Mouse (Mus musculus): ENCODE measurements around the gene Ptprk.

The Ptprk gene

DNA sequence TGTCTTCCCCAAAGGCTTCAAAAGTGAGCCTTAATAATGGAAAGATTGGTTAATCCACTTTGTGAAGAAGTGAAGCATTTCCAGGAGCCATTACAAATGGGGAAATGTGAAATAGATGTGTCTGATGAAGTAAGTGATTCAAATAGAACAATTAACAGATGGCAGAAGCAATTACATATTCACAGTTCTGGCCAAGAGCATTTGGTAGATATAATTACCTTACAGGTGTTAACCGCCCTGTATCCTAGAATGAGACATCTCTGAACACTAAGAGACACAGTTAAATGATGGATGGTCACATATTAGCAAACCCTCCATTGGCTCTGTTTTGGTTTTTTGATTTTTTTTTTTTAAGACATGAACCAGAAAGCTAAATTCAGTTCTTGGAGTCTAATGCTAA is 361.5 kb downstream of the Ptprk start:
- no peak for DNase-seq

DNA sequence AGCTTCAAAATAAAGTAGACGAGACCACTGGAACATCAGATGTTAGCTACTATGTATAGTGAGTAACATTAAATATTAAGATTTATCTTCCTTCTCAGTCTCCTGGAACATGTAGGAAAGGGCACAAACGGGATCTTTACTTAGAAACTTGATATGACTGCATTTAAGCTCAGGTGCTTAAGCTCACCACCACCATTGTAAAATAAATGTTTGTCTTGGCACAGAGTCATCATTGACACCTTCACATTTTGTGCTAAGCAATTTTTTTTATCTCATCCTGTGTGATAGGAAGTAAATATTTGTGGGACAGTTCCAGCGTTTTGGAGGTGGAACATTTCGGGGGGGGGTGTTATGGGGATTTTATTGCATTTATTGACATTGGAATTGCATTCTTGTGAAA is 375.2 kb downstream of the Ptprk start:
- DNase-seq: no peak

DNA sequence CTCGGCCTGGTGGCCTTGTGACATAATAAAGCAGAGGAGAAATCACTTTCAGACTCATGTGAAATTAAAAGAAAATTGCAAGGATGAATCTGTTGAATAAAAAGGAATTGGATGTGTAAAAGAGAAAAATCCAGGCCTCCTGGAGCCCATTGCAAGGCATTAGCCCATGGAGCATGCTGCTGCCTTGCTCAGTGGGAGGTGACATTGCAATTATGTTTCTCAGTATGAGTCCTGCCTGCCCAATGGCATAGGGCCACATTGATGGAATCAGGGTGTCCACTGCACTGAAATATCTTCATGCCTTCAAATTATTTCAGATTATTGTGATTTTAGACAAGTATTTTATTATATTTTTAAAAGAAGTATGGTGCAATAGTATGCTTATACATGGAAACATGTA is 376.0 kb downstream of the Ptprk start:
- no peak for DNase-seq

DNA sequence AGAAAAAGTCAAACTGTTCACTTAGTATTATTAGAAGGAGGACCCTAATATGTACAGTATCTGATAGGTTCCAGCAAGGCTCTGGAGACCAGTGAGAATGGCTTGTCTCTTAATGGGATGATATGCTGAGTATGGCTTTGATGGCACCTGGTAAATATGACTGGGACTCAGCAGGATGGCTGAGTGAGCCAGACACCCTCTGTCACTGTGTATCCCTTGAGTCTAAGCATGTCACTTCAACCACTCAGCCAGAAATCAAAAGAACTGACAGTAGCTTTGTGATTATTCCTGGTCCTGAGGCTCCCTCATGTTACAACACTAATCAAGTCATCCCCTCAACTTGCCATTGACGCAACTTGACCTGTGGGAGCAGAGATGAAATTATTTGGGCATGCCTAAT is 383.4 kb downstream of the Ptprk start:
- no peak for DNase-seq

DNA sequence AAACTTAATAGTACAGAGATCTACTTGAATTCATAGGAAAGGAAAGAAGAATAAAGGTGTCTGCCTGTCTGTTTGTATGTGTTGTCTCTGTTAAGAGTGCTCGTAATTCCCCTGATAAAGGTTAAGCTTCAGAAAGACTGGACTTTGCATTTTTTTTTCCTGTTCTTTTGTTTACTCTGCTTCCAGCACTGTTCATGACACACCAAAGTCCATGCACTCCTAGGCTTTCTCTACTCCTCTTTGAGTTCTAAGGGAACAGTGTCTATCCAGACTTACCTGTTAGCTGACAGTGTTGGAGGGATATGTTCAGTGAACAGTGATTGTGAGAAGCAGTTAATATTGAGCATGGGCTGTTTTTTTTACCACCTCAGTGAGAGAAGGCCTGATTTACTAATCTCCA is 385.3 kb downstream of the Ptprk start:
- peak; percentile 5 to 24 for DNase-seq

DNA sequence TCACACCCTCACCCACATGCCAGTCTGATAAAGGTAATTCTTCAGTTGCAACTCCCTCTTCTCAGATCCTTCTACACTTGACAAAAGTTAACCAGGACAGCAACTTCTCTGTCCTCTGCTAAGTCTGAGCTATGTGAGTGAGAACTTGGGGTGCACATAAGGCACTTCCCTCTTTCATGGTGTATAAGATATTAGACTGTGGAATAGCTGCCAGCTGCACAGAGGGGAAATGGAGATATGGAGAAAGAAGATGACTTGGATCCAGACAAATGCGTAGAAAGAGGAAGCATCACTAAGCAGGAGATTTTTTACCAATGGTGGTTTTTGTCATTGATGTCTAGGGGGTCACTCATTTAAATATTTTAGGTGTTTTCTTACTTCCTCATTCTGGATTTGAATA is 389.1 kb downstream of the Ptprk start:
- no peak for DNase-seq

DNA sequence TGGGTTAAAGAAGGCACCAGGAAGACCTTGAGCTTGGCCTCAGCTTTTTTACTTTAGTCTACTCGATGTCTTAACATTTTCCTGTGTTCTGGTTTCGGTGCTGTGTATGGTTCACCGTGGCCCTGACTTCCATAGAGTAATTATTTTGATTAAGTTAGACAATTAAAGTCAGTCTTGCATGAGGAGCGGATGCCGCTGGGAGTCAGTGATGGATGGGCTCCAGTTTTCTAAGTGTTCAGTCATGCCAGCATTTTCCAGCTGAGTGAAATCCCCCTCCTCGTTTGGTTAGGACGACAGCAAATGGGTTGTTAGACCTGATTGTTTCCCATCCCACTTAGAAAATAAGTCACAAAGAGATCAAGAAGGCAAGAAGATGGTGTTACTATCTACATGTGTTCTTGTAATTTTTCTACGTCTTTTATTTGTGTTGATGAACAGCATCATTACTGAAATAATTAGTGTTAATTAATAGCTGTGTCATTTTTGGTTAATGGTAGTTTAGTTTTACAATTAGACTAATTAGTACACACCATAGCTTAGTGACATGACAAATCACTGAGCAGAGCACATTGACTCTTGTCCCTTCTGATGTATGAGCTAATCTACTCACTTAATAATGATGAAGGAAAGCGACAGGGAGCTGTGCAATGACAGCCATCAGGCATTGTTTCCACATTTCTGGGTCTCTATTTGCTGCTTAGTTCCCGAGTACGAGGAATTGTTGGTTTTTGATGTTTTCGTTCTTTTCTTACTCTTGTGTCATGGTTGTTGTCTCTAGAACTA is 390.3 kb downstream of the Ptprk start:
- DNase-seq: peak in 1 of 2 experiments; percentile 3

DNA sequence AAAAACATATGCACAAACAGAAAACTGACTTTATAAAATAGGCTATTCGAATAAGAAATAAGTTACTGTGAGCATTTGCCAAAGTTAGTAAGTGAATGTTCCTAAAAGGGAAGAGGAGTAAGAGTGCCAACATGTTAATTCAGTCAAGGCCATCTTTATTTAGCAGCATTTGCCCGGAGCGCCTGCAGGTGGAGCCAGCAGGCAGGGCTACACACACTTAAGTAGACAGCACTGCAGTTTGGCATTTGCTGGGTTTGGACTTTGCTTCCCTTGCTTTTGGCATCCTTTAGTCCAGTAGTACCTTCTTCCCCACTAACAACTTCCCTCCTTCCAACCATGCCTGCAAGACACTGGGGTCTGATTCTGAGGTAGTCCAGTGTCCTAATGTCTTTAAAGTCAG is 411.0 kb downstream of the Ptprk start:
- peak; percentile 48 to 75 for DNase-seq

DNA sequence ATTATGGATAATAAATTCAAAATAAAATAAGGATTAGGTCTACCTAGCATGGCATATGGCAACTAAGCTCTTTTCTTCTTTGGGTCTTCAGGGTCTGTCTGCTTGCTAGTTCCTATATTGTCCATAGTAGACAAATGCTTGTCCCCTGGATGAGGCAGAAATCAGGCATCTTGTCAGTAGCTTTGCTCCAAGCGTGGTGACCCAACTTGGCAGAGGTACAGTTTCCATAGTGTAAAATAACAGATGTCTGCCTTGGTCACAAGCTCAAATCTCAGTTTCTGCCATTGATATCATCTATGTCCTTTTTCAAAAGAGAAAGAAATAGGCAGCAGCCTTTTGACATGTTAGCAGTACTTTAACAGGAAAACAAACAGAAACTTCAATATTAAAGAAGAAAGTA is 416.4 kb downstream of the Ptprk start:
- DNase-seq: no peak

DNA sequence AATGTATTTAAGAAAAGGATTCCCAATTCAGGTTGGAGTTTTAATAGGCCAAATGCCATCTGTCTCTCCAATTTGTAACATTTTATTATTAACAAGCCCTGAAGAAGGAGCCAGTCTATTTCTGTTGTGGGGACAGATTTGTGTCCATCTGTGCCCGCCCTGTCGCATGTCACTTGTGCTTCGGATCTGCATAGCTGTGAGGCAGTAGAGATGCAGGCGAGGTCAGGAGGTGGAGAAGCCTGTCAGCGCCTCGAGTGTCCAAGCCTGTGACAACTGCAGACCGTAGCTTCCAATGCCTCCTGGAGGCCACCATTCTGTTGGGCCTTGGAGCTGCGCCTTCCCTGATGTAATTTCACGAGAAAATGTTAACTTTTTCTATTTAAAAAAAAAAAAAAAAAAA is 417.6 kb downstream of the Ptprk start:
- DNase-seq: no peak

DNA sequence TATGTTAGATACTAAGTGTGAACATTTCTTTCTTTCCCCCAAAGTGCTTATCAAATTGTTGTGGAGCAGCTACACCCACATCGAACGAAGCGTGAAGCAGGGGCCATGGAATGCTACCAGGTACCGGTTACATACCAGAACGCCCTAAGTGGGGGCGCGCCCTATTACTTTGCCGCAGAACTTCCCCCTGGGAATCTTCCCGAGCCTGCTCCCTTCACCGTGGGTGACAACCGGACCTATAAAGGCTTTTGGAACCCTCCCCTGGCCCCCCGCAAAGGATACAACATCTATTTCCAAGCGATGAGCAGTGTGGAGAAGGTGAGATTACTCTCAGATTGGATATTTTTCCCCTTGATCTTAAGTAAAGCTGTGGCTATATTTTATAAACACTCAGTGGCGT is 418.2 kb downstream of the Ptprk start:
- DNase-seq: no peak

DNA sequence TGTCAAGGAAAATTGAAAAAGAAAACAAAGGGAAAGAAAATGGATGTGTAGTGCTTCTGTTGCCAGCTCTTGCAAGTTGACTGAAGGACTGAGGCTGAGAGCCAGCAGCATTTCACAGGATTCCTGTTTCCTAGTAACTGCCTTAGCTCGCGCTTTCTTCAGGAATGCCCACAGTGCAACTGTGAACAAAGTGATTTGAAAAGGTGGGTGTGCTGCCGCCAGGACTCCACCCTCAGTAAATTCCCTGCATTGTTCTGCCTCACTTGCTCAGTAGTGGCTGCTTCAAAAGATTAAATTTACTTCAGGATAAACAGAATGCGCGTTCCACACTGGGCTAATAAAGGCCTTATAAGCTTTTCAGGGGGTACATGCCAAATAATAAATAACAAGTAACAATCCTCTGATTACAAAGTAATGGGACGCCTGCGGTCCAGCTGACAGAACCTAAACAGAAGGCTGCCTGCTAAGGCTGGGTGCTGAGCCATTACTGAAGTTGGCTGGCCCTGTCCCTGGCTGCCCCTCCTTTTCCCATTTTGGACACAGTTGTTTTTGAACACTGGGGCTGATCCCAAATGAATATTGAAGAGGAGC is 418.7 kb downstream of the Ptprk start:
- no peak for DNase-seq

DNA sequence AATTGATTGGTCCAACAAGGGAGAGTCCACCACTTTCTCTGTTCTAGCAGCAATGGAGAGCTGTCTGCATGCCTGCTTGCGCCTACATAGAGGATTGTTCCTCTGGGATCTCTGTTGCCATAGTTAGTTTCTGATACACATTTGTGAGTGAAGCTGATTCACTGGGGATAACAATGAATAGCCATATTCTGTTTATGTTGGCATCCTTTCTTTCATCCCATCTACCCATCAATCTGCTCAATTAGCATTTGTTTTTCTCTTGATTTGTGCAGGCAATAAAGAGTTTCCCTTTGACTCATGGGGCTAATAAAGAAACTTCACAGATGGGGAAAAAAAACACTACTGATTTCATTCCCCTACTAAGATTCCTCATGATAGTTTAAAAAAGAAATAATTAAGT is 423.2 kb downstream of the Ptprk start:
- no peak for DNase-seq

DNA sequence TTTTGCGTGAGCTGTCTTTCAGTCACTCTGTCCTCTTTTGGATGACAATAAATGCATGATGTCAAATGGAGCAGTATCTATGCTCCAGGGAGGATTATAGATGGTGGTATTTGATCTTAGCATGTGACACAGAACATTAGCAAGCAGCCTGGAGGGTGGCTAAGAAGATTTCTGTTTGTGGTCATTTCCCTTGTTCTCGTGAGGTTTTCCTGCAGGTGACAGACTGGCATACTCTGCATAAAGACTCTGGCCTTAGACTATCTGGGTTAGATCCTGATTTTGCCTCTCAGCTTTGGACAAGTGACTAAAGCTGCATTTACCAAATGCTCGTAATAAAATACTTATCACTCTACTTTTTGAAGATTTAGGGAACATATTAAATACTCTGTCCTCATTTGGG is 423.9 kb downstream of the Ptprk start:
- DNase-seq: no peak

DNA sequence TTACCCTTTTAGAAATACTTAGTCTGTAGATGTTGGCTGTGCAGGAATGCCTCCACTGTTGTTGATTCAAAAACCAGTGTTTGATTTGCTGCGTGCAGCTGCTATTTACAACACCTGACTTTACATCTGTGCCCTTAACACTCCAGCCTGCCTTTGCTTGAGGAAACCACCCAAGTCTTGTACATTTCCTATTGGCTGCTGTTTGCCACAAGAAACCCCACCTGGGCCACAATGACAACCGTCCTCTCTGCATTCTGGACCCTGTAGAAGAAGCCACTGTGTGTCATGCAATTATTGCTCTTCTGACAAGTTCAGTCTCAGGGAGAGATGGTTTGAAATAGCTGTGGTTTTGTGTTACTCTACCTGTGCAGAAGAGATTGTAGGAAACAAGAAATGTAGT is 439.0 kb downstream of the Ptprk start:
- DNase-seq: no peak

DNA sequence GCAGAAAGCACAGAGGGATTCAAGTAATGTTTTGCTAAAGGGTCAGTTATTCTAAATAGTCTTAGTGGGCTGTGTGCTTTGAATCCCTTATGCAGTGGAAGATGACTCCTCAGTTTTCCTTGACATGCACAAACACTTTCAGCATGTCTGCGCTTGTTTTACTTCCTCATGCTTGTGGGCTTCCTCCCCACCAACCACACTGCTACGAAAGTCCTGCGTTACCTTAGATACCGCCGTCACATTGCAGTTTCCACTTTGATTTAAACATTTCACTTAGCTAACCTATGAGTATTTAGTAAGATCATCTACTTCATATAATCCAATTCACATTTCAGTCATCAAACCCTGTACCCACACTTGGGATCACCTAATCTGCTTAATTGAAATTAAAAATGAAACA is 441.5 kb downstream of the Ptprk start:
- no peak for DNase-seq

DNA sequence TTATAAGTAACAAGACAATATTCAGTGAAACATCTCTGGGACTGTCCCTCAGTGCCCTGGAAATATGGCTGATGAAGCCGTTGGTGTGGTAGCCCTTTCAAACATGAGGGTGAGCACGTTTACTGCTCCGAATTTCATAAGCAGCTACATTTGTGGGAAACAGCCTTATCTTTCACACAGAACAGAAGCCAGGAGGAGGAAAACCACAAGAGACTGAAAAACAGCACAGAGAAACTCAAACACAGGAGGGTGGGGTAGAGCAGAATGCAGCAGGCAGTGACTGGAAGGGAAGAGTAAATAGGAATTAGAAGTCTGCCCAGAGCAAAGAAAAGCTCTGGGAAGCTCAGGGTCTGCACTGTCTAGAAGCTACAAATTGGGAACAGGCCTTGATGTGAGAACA is 443.7 kb downstream of the Ptprk start:
- DNase-seq: no peak

DNA sequence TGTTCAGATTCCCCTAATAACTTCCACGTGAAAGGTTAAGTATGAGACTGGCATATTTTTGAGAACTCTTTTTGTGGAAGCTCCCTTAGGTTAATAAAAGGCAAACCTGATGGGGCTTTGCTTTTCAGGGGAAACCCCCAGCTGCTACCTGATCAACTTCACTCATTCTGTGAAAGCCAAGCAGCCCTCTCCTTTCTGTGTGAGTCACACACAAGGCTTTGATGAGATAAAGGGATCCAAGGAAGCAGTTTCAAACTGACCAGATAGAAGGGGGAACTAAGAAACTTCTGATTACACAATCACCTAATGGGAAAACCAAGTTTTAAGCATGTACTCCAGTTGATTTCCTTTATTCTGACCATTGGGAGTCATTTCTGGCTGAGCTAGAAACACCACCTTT is 445.2 kb downstream of the Ptprk start:
- no peak for DNase-seq

DNA sequence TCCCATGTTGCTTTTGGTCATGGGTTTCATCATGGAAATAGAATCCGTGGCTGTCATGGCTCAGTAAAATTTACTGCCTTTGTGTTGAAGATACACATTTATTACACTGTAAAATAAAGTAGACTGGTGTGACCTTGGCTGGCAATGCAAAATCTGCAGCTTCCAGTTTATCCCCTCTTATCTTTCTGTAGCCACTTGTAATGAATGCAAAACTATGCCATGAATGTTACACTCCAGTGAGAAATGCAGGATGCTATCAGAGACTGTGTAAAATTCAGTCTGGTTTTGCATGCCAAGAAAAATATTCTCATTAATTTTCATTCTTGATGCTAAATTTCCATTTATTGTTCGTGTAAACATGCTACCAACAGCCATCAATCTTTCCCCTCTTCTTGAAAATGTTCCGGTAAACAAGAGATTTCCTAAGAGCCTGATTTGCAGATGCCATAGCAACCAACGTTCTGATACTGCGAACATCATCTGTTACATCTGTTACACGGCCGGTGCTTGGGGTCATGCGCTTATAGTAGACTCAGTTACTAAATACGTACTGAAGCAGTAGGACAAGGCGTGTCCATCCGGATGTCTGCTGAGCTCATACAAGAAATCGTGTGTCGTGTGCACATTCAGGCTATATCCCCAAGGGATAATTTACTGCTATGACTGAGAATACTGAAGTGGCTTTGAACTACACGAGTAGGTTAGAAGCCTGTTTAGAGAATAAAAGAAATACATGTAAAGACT is 449.5 kb downstream of the Ptprk start:
- DNase-seq: peak; percentile 7 to 23

DNA sequence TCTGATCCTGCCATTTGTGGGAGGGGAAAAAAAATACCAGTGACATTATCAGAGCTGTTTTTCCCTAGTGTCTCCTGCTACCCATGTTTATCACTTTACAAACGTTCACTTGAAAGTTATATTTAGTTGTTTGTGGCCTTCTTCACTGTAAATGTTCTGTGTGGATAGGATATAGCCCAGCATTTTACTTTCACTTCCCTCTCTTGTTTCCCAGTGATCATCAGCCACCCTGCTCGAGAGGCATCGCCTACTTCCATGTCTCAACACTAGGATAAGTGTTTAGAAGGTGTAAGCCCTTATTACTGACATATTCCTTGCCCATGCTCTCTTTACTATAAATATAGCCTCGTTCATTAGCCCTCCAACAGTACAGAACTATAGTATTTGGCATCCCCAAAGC is 466.0 kb downstream of the Ptprk start:
- no peak for DNase-seq

DNA sequence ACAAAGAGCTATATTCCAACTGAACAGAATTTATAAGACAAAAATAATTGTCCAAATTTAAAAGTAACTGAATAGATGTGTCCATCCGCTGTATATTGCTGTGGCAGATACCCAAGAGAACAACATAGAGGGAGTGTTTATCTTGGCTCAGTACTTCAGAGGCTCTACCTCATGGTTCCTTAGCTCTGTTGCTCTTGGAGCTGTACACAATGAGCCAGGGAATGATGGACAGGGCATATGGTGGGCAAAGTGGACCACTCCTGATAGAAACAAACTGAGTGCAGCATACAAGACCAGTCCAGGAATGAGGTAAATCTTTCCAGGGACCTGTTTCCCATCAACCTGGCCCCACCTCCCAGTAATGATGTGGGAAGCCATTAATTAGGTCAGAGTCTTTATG is 468.1 kb downstream of the Ptprk start:
- DNase-seq: no peak

DNA sequence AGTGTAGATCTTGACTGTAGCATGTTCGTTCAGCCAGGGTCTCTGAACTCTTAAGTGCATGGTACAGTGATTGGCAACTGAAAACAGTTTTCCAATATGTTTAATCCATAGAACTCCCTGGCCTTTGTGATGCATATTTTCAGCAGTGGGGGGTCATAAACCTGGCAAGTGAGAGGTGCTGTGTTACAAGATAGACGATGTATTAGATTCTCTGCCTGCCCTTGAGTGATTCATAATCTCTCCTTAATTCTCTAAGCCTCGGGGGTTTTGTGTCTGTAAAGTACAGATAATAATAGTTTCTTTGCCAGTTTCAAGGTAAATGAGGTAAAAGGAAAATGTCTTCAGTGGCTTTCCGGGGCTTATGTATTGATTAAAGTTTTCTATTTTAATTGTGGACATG is 475.9 kb downstream of the Ptprk start:
- no peak for DNase-seq

DNA sequence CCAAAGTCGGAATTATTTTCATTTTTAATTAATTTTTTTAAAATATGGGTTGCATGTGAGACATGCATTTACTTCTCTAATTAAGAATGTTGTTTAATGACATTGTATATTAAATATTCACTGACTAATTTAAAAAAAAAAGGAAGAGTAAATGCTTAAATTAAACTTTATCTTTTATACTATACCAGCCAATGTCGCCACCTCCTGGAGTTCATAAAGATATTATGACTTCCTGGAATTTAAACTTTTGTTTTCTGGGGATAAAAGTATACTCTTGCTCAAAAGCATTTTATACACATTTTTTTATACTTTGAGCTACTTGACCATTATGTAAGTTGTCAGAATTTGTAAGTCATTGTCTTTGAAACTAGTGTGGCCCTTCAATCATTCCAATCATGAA is 477.4 kb downstream of the Ptprk start:
- DNase-seq: no peak

DNA sequence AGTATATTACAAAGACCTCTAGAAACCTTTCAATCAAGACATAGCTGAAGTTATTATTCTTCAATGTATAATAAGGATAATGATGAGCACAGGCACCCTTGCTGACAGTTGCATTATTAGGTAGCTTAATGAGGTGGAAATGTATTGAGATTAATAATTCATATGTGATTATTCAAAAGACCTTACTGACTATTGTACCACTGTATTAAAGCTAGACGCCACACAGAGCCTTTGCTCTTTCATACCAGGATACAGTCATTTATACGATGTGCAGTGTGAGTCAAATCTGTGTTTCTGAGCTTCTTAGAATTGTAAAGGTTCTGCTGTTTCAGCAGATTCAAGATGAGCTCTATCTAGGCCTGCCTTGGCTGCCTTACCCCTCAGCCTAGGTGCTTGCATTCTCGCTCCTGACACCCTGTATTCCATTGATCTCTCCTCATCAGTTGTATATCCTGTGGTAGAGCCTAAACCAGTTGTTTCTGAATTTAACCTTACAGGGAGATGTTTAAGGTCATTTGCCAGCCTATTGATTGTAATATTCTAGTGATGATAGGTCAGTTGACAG is 489.6 kb downstream of the Ptprk start:
- no peak for DNase-seq

Measured in kidney, postnatal 36 days (tissue).